Mouse (Mus musculus) midbrain, embryonic 13.5 days (tissue): ENCODE data around the gene Ambra1. TPM values are rescaled to one million over a fixed set of nuclear protein-coding genes. Genes with fewer than 3 reads are reported as not detected.

Source experiments
- ATAC-seq: fragments of 200-750 bp; cut with Nextera tagmentation; 2 replicates; pipeline ENCODE4 v1.8.0; 2017; ENCODE audit warnings: mild to moderate bottlenecking, moderate TSS enrichment, moderate library complexity
- H3K27ac ChIP-seq: fragments of 300-500 bp; sonication (generic); 2 replicates; pipeline ENCODE4 v1.5.1; 2015; ENCODE audit warnings: inconsistent platforms, mild to moderate bottlenecking, moderate library complexity
- H3K27me3 ChIP-seq: fragments of 300-500 bp; sonication (generic); 2 replicates; pipeline ENCODE4 v1.6.1; 2015; ENCODE audit warnings: mild to moderate bottlenecking, inconsistent platforms
- H3K36me3 ChIP-seq: fragments of 300-500 bp; sonication (generic); 2 replicates; pipeline ENCODE4 v1.6.1; 2015; ENCODE audit warnings: mild to moderate bottlenecking, inconsistent platforms
- H3K4me1 ChIP-seq: fragments of 300-500 bp; sonication (generic); replicated peaks from 2 replicates; pipeline ENCODE4 v1.6.1; 2015; ENCODE audit warnings: inconsistent platforms
- H3K4me2 ChIP-seq: fragments of 300-500 bp; sonication (generic); replicated peaks from 2 replicates; pipeline ENCODE4 v1.6.1; 2015; ENCODE audit warnings: moderate library complexity, mild to moderate bottlenecking, inconsistent platforms
- H3K4me3 ChIP-seq: fragments of 300-500 bp; sonication (generic); replicated peaks from 2 replicates; pipeline ENCODE4 v1.5.1; 2015; ENCODE audit warnings: mild to moderate bottlenecking, inconsistent platforms
- H3K9ac ChIP-seq: fragments of 300-500 bp; sonication (generic); replicated peaks from 2 replicates; pipeline ENCODE4 v1.6.1; 2015; ENCODE audit warnings: mild to moderate bottlenecking, inconsistent platforms
- H3K9me3 ChIP-seq: fragments of 300-500 bp; sonication (generic); 2 replicates; pipeline ENCODE4 v1.6.1; 2016; ENCODE audit warnings: mild to moderate bottlenecking, inconsistent platforms
- WGBS: fragments of 180-500 bp; shearing (Covaris S2); methylation state at CpG from one replicate; pipeline ENCODE4 v1.1.7; 2015; 5-methylcytosine and 5-hydroxymethylcytosine counted together
- polyA plus RNA-seq: library from polyadenylated mRNA; unstranded; fragments of >200 nt; fragmentation: Nextera tagmentation; extraction: Ambion mirVana; gene quantifications from 2 replicates; pipeline ENCODE4 v1.2.1, GENCODE M21; 2015

The Ambra1 gene
- polyA plus RNA-seq, 1 experiment from 2014 or later: 26.2 TPM

GRCm38 (mm10) chr2:91933471-91933870 lies 203.5 kb downstream of the Ambra1 start:
- Histone ChIP-seq H3K36me3 (peaks cover 41% of the 10 kb centered on the region), H3K4me1 (peaks cover 52% of the 10 kb centered on the region), H3K27me3 (0 out of 2 replicates have a peak, but pooled peaks cover 4% of the 10 kb centered on the region), H3K9me3 (no peaks in the 10 kb centered on the region), H3K4me2 (no peak overlapping the region), H3K9ac (no peak overlapping the region), H3K4me3 (no peak overlapping the region), H3K27ac (peak overlapping the region; percentile 40; the same call in 1 of the 2 replicates)
- WGBS: 26% methylated on average over 9 of the region's 9 CpGs
- ATAC-seq: no peak

- Histone ChIP-seq H3K36me3 (peaks cover 46% of the 10 kb centered on the region), H3K4me3 (no peak overlapping the region), H3K27me3 (0 out of 2 replicates have a peak, but pooled peaks cover 2% of the 10 kb centered on the region), H3K9me3 (no peaks in the 10 kb centered on the region), H3K4me1 (peaks cover 49% of the 10 kb centered on the region), H3K4me2 (no peak overlapping the region), H3K9ac (no peak overlapping the region), H3K27ac (peak overlapping the region; percentile 40; the same call in 1 of the 2 replicates)
- WGBS: 73% methylated on average over 8 of the region's 8 CpGs
- no peak for ATAC-seq
Observed at GRCm38 (mm10) chr2:91934016-91934415, 204.1 kb downstream of the Ambra1 start.

- no peak overlapping the region for H3K4me3 ChIP-seq
- H3K9me3 ChIP-seq: no peaks in the 10 kb centered on the region
- peaks cover 39% of the 10 kb centered on the region for H3K4me1 ChIP-seq
- H3K9ac ChIP-seq: no peak overlapping the region
- ATAC-seq: no peak
- H3K36me3 ChIP-seq: peaks cover 56% of the 10 kb centered on the region
- H3K4me2 ChIP-seq: no peak overlapping the region
- 0 out of 2 replicates have a peak, but pooled peaks cover 2% of the 10 kb centered on the region for H3K27me3 ChIP-seq
- WGBS: 91% methylated on average over 9 of the region's 9 CpGs
- H3K27ac ChIP-seq: no peak overlapping the region
Observed at GRCm38 (mm10) chr2:91934826-91935525, 205.0 kb downstream of the Ambra1 start.

- 0 out of 2 replicates have a peak, but pooled peaks cover 2% of the 10 kb centered on the region for H3K27me3 ChIP-seq
- no peak overlapping the region for H3K9ac ChIP-seq
- no peak overlapping the region for H3K27ac ChIP-seq
- peaks cover 65% of the 10 kb centered on the region for H3K36me3 ChIP-seq
- H3K9me3 ChIP-seq: no peaks in the 10 kb centered on the region
- peaks cover 29% of the 10 kb centered on the region for H3K4me1 ChIP-seq
- no peak overlapping the region for H3K4me2 ChIP-seq
- H3K4me3 ChIP-seq: no peak overlapping the region
- 94% methylated on average over 7 of the region's 7 CpGs for WGBS
- ATAC-seq: no peak
Observed at GRCm38 (mm10) chr2:91936154-91936553, 206.2 kb downstream of the Ambra1 start.

GRCm38 (mm10) chr2:91939303-91939935 lies 209.5 kb downstream of the Ambra1 start:
- peaks cover 64% of the 10 kb centered on the region for H3K36me3 ChIP-seq

GRCm38 (mm10) chr2:91942356-91942755 lies 212.4 kb downstream of the Ambra1 start:
- no peak overlapping the region for H3K9ac ChIP-seq
- peaks cover 36% of the 10 kb centered on the region for H3K36me3 ChIP-seq
- peaks cover 20% of the 10 kb centered on the region for H3K4me1 ChIP-seq
- no peaks in the 10 kb centered on the region for H3K9me3 ChIP-seq
- H3K27ac ChIP-seq: no peak overlapping the region
- no peaks in the 10 kb centered on the region for H3K27me3 ChIP-seq
- H3K4me3 ChIP-seq: no peak overlapping the region
- WGBS: 77% methylated on average over 6 of the region's 6 CpGs
- no peak for ATAC-seq
- H3K4me2 ChIP-seq: no peak overlapping the region

More at GRCm38 (mm10) chr2:91939303-91939935, 209.5 kb downstream of the Ambra1 start:
- Histone ChIP-seq H3K27me3 (no peaks in the 10 kb centered on the region), H3K9me3 (no peaks in the 10 kb centered on the region), H3K27ac (no peak overlapping the region), H3K9ac (no peak overlapping the region), H3K4me1 (peaks cover 5% of the 10 kb centered on the region), H3K4me2 (no peak overlapping the region), H3K4me3 (no peak overlapping the region)
- ATAC-seq: no peak
- WGBS: 85% methylated on average over 15 of the region's 15 CpGs

- Histone ChIP-seq H3K27ac (no peak overlapping the region), H3K4me1 (peaks cover 38% of the 10 kb centered on the region), H3K27me3 (no peaks in the 10 kb centered on the region), H3K36me3 (peaks cover 15% of the 10 kb centered on the region), H3K9ac (0 out of 2 replicates have a peak overlapping the region, but pooled peaks have one; percentile 3), H3K4me2 (no peak overlapping the region), H3K9me3 (no peaks in the 10 kb centered on the region), H3K4me3 (no peak overlapping the region)
- peak; percentile 76 for ATAC-seq
- 51% methylated on average over 13 of the region's 13 CpGs for WGBS
Observed at GRCm38 (mm10) chr2:91944170-91944950, 214.4 kb downstream of the Ambra1 start.

GRCm38 (mm10) chr2:91945483-91945882 lies 215.5 kb downstream of the Ambra1 start, which contains the start of gene Gm9821:
Gene Gm9821, plus strand, starts transcription at chr2:91945703.
- 0 out of 2 replicates have a peak within 1 kb of the TSS, but pooled peaks have one; percentile 3 for H3K9ac ChIP-seq
- H3K4me1 ChIP-seq: peaks cover 49% of the 10 kb centered on the region

GRCm38 (mm10) chr2:91946836-91947235 lies 216.9 kb downstream of the Ambra1 start:
- H3K4me1 ChIP-seq: peaks cover 53% of the 10 kb centered on the region
- WGBS: 62% methylated on average over 6 of the region's 6 CpGs
- H3K9me3 ChIP-seq: no peaks in the 10 kb centered on the region
- H3K9ac ChIP-seq: no peak overlapping the region
- H3K4me3 ChIP-seq: no peak overlapping the region
- no peak for ATAC-seq
- no peak overlapping the region for H3K4me2 ChIP-seq
- H3K27ac ChIP-seq: no peak overlapping the region
- no peaks in the 10 kb centered on the region for H3K27me3 ChIP-seq
- no peaks in the 10 kb centered on the region for H3K36me3 ChIP-seq

More at GRCm38 (mm10) chr2:91945483-91945882, 215.5 kb downstream of the Ambra1 start, which contains the start of gene Gm9821:
- no peak within 1 kb of the TSS for H3K4me3 ChIP-seq
- H3K27ac ChIP-seq: no peak within 1 kb of the TSS
- H3K4me2 ChIP-seq: no peak within 1 kb of the TSS
- WGBS: 80% methylated on average over 18 of the region's 18 CpGs
- H3K9me3 ChIP-seq: no peaks in the 10 kb centered on the region
- no peak for ATAC-seq
- no peaks in the 10 kb centered on the region for H3K27me3 ChIP-seq
- peaks cover 4% of the 10 kb centered on the region; the same call in 1 of the 2 replicates for H3K36me3 ChIP-seq

GRCm38 (mm10) chr2:91947397-91948150 lies 217.6 kb downstream of the Ambra1 start:
- 50% methylated on average over 11 of the region's 11 CpGs for WGBS
- H3K27me3 ChIP-seq: no peaks in the 10 kb centered on the region
- H3K4me3 ChIP-seq: no peak overlapping the region
- H3K4me2 ChIP-seq: no peak overlapping the region
- no peaks in the 10 kb centered on the region for H3K9me3 ChIP-seq
- H3K36me3 ChIP-seq: no peaks in the 10 kb centered on the region
- H3K4me1 ChIP-seq: peaks cover 53% of the 10 kb centered on the region
- ATAC-seq: 0 out of 2 replicates have a peak, but pooled peaks have one; percentile 5
- 0 out of 2 replicates have a peak overlapping the region, but pooled peaks have one; percentile 12 for H3K9ac ChIP-seq
- peak overlapping the region; percentile 57 for H3K27ac ChIP-seq

GRCm38 (mm10) chr2:91948151-91948509 lies 218.2 kb downstream of the Ambra1 start:
- WGBS: 81% methylated on average over 6 of the region's 6 CpGs
- no peak overlapping the region for H3K4me2 ChIP-seq
- H3K4me3 ChIP-seq: no peak overlapping the region
- peaks cover 53% of the 10 kb centered on the region for H3K4me1 ChIP-seq
- no peak for ATAC-seq
- H3K27ac ChIP-seq: peak overlapping the region; percentile 57
- H3K36me3 ChIP-seq: no peaks in the 10 kb centered on the region
- no peaks in the 10 kb centered on the region for H3K9me3 ChIP-seq
- H3K9ac ChIP-seq: no peak overlapping the region
- no peaks in the 10 kb centered on the region for H3K27me3 ChIP-seq
